Mouse (Mus musculus) activated CD4-positive, CD25-positive, alpha-beta regulatory T cell, adult 4 months (primary cell): Measurements from ENCODE around the gene Nos1ap. TPM values are rescaled to one million over a fixed set of nuclear protein-coding genes. Genes with fewer than 3 reads are reported as not detected.

Experiments used
- ATAC-seq: one replicate; pipeline ENCODE4 v1.8.0; 2017
- polyA plus RNA-seq, 2 experiments: library from polyadenylated mRNA; unstranded; fragments of 100-300 nt; shearing (Covaris generic); gene quantifications; one replicate each; pipeline ENCODE4 v1.2.1; 2017

The Nos1ap gene
- polyA plus RNA-seq, 2 experiments from 2014 or later, result not detected

GRCm38 (mm10) chr1:170405152-170405551 lies 184.5 kb downstream of the Nos1ap start:
- no peak for ATAC-seq

GRCm38 (mm10) chr1:170402682-170403081 lies 187.0 kb downstream of the Nos1ap start:
- ATAC-seq, result no peak

GRCm38 (mm10) chr1:170398866-170399265 lies 190.8 kb downstream of the Nos1ap start:
- ATAC-seq, result no peak

- no peak for ATAC-seq
Measured at GRCm38 (mm10) chr1:170395101-170395500, 194.6 kb downstream of the Nos1ap start.

- no peak for ATAC-seq
Measured at GRCm38 (mm10) chr1:170394641-170395040, 195.0 kb downstream of the Nos1ap start.

GRCm38 (mm10) chr1:170392771-170393728 lies 196.6 kb downstream of the Nos1ap start:
- ATAC-seq, result no peak

- no peak for ATAC-seq
Measured at GRCm38 (mm10) chr1:170387180-170387912, 202.3 kb downstream of the Nos1ap start.

- ATAC-seq, result no peak
Measured at GRCm38 (mm10) chr1:170385416-170385815, 204.2 kb downstream of the Nos1ap start.

- no peak for ATAC-seq
Measured at GRCm38 (mm10) chr1:170383530-170383929, 206.1 kb downstream of the Nos1ap start.

GRCm38 (mm10) chr1:170381457-170381856 lies 208.2 kb downstream of the Nos1ap start:
- ATAC-seq, result no peak

- ATAC-seq, result no peak
Measured at GRCm38 (mm10) chr1:170380505-170380904, 209.2 kb downstream of the Nos1ap start.

GRCm38 (mm10) chr1:170375721-170376120 lies 213.9 kb downstream of the Nos1ap start:
- ATAC-seq, result no peak

GRCm38 (mm10) chr1:170373750-170374149 lies 215.9 kb downstream of the Nos1ap start:
- ATAC-seq, result no peak

GRCm38 (mm10) chr1:170371191-170371792 lies 218.4 kb downstream of the Nos1ap start:
- ATAC-seq, result no peak

- no peak for ATAC-seq
Measured at GRCm38 (mm10) chr1:170368864-170369263, 220.8 kb downstream of the Nos1ap start.

- no peak for ATAC-seq
Measured at GRCm38 (mm10) chr1:170366981-170367700, 222.5 kb downstream of the Nos1ap start.

- no peak for ATAC-seq
Measured at GRCm38 (mm10) chr1:170363746-170364145, 225.9 kb downstream of the Nos1ap start.

GRCm38 (mm10) chr1:170360183-170360915 lies 229.3 kb downstream of the Nos1ap start:
- ATAC-seq, result no peak

GRCm38 (mm10) chr1:170353335-170353734 lies 236.3 kb downstream of the Nos1ap start:
- ATAC-seq, result no peak

GRCm38 (mm10) chr1:170351080-170351479 lies 238.6 kb downstream of the Nos1ap start:
- ATAC-seq, result no peak

- no peak for ATAC-seq
Measured at GRCm38 (mm10) chr1:170346266-170346665, 243.4 kb downstream of the Nos1ap start.

GRCm38 (mm10) chr1:170343906-170344305 lies 245.8 kb downstream of the Nos1ap start:
- no peak for ATAC-seq
